Mouse (Mus musculus): ENCODE measurements around the gene Myh14.

DNA sequence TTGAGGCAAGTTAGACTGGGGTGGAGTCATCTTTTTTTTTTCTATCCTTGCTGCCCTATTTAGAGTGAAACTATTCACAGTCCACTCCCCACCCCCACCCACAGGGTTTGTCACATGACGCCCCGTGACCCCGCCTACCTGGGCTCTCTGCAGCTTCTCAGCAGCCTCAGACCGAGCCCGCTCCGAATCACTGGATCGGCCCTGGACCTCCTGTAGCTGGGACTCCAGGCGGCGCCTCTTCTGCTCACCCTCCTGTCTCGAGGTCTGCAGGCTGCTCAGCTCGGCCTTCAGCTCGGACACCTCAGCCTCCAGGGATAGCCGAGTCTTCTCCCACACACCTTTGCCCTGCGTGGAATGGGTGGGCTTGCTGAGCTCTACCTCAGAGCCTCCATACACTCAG is 45.8 kb downstream of the Myh14 start:
- TF ChIP-seq EP300 (IDR thresholded peaks at IDR 0.05; ENCODE audit: low read depth) (no peak), CTCF (IDR thresholded peaks at IDR 0.05; ENCODE audit: low read depth) (no peak)
